Mouse (Mus musculus): ENCODE data around the gene Stx3. TPM values are rescaled to one million over a fixed set of nuclear protein-coding genes. Genes with fewer than 3 reads are reported as not detected.

Gene Stx3
- 10 to 100 TPM; 33.8 to 39.4 TPM for total RNA-seq (2023)

DNA sequence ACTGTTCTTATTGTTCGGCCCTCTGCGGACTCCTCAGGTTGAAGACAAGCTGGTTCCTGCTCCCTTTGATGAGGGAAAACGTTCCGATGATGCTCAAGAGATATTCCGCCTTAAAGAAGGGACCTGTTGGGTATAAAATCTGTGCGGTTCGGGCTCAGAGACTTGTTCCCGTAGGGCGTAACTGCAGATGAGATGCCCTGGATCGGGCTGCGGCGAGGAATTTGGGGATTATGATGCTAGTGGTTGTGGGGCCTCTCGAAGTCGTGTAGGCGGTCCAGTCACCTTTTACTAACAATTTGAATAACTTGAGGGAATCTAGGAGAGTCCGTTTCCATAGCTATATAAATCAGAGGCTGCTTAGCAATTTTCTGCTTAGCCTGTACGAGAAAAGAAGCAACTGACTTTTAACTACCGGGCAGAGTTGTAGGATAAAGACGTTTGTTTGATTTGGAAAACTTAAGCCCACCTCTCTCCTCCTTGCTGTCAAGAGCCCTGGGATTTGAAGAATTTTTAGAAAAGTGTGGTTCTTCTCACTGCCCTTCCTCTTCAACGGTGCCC is at the start of gene Stx3:
Gene Stx3 (minus strand): TSS at position 261 of the 558 bp plus-strand sequence.

DNA sequence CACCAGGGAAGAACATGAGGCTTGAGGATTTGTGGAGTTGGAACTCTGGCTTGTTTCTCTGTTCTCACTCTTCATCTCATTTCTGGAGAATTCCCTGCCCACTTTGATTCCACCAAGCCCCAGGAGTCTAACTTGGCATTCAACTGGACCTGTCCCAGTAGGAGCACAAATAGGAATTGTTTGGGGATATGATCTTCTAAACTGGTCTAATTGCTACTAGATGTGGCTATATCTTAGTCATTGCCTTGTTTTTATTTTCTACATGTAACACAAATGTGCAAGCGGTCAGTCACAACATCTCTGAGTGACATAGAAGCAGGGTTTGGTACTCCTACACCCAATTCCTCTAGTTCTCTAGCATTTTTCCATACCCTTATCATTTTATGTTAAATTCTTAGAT is 41.8 kb upstream of the Stx3 start, which contains the start of gene Olfr1418:
Gene Olfr1418 (minus strand): TSS at position 101 of the 400 bp plus-strand sequence.

DNA sequence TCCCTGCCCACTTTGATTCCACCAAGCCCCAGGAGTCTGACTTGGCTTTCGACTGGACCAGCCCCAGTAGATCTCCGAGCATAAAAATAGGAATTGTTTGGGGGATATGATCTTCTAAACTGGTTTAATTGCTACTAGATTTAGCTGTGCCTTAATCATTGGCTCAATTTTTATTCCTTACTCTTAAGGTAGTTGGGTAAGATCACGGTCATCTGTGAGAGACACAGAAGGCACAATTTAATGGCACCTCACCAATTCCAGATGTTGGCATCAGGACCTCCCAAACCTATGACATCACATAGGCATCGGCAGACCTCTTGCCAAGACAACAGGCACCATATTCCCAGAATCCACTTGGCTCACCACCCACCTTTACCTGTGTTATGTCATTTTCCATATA is 19.9 kb upstream of the Stx3 start, which contains the start of gene Olfr1417:
Gene Olfr1417 (minus strand): TSS at position 101 of the 400 bp plus-strand sequence.

DNA sequence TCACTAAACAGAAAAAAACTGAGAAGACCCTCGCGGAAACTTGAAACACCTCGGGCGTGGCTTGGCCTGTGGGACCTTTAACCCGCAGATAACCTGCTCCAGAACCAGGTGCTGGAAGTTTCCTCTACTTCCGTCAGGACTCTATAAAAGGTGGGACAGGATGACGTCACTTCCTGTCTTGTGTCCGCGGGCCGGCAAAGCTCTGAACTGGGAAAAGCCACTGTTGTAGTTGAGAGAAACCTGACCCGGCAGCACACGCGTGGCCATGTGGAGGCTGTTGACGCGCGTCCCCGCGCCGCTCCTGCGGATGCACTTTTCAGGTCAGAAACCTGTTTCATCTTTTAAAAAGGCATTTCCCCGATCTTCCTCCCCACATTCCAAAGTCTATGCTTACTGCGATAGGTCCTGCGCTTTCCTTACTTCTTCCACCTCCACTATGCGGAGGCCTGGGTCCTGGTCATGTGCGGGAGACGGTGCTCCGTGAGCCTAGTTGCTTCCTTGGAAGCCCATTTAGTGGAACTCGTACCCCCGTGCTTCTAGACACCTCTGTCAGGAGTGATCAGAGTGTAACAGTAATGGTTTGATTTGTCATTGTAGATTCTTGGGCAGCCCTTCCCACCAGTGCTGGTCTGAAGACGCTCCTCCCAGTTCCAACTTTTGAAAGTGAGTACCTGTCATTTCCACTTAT is 48.9 kb downstream of the Stx3 start, which contains the start of gene Mrpl16:
Gene Mrpl16 (plus strand): TSS at position 187 of the 688 bp plus-strand sequence.

DNA sequence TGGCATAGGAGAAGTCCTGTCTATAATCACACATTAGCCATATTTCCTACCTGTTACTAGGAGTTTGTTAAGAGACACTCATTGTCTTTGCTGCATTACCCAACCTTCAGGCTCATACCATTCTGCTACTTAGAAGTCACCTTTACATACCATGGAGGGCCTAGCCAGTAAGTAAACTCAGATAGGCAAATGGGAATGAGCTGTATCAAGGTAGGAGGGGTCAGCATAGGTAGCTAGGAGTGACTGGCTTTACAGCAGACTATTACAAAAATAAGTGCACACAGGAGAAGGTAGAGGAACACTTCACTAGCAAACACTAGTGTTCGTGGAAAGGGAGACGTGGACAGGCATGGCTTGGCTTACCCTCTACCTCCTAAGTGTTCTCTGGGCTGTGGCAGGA is 71.9 kb downstream of the Stx3 start, which contains the start of gene Gif:
Gene Gif (plus strand): TSS at position 257 of the 400 bp plus-strand sequence.

Other genes starting within 250 kb of the Stx3 start
- 10 to 100 TPM; 65.5 to 88.8 TPM for gene Ms4a6d, start 214.6 kb downstream of the Stx3 start, total RNA-seq (2023)
- not detected for gene Ms4a2, start 195.7 kb downstream of the Stx3 start, total RNA-seq (2023)
- gene Ms4a3, start 178.6 kb downstream of the Stx3 start, total RNA-seq (2023) = not detected
- not detected for gene Oosp2, start 158.8 kb downstream of the Stx3 start, total RNA-seq (2023)
- not detected for gene Oosp1, start 128.3 kb downstream of the Stx3 start, total RNA-seq (2023)
- not detected for gene Oosp3, start 122.3 kb downstream of the Stx3 start, total RNA-seq (2023)
- not detected for gene Gif, start 71.8 kb downstream of the Stx3 start, total RNA-seq (2023)
- 10 to 100 TPM; 20.4 to 22.3 TPM for gene Mrpl16, start 49.0 kb downstream of the Stx3 start, total RNA-seq (2023)
- gene Olfr1417, start 19.8 kb upstream of the Stx3 start, total RNA-seq (2023) = not detected
- gene Olfr1418, start 41.7 kb upstream of the Stx3 start, total RNA-seq (2023) = not detected
- gene Olfr1419, start 55.7 kb upstream of the Stx3 start, total RNA-seq (2023) = not detected
- not detected for gene Olfr1420, start 67.2 kb upstream of the Stx3 start, total RNA-seq (2023)
- 10 to 100 TPM; 45.9 to 47.2 TPM for gene Patl1, start 93.0 kb upstream of the Stx3 start, total RNA-seq (2023)
- gene Osbp, start 146.5 kb upstream of the Stx3 start, total RNA-seq (2023) = 10 to 100 TPM; 49.4 to 51.5 TPM
- not detected for gene Olfr1423, start 221.9 kb upstream of the Stx3 start, total RNA-seq (2023)
- gene Olfr1424, start 243.3 kb upstream of the Stx3 start, total RNA-seq (2023) = not detected